Mouse (Mus musculus): ENCODE results near the gene Tesmin. TPM values are rescaled to one million over a fixed set of nuclear protein-coding genes. Genes with fewer than 3 reads are reported as not detected.

The Tesmin gene
- total RNA-seq, 2 experiments from 2014 or later = 1.2 to 1.4 TPM

DNA sequence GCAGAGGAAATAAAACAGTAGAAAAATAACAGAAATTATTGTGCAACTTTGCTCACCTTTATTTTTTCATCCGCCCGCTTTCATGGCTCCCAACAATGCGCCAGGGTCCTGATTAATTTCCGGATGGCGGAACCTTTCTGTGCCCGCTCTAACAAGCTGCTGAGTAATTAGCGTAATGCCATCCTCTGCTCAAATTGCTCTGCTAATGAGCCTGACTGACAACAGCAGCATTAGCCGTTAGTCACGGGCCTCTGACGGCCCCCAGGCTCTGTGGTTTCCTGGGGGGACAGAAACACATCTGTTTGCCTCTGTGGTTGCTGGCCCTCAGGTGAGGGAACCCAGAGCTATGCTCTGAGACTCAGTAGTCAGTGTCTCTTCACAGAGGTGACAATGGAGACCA lies 52.4 kb downstream of the Tesmin start:
- no peak for DNase-seq

DNA sequence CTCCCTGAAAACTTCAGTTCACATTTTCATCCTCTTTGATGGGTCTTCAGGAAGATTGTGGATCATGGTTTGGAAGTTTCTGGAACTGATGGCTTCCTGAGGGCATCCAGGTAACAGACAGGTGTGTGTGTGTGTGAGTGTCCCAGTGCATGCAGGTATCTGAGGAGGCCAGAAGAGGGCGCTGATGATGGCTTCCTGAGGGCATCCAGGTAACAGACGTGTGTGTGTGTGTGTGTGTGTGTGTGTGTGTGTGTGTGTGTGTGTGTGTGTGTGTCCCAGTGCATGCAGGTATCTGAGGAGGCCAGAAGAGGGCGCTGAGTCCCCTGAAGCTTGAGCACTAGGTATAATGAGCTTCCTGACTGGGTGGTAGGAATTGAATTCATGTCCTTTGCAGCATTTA lies 58.7 kb downstream of the Tesmin start:
- DNase-seq = no peak

DNA sequence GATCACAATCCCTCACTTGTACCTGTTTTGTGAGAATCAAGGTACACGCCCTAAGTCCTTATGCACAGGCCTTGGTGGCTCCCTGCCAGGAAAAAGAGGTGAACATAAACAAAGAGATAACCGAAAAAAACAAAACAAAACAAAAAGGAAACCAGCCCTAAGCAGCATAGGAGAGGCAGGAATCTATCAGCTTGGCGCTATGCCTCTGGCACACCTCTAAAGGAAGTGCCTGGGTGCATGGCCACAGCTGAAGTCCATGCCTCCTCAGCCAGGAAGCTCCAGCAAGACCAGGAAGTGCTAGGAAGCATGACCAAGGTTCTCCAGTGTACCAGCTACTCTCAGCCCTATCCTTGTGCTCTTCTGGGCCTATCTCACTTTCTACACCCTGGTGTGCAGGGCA lies 60.6 kb downstream of the Tesmin start:
- DNase-seq = no peak

DNA sequence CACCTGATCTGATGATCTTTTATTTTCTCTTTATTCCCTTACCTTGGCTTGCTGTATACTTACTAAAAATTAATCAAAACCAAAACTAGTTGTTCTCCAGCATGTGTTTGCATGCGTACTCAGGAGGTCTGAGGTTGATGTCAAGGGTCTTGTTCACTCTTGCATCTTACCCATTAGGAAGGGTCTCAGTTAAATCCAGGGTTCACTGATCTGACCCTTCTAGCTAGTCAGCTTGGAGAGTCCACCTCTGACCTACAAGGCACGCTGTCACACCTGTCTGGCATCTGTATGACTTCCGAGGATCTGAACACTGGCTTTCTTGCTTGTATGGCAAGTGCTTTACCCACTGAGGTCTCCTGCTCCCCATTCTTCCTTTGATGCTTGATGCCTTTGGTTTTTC lies 62.1 kb downstream of the Tesmin start:
- DNase-seq = no peak

DNA sequence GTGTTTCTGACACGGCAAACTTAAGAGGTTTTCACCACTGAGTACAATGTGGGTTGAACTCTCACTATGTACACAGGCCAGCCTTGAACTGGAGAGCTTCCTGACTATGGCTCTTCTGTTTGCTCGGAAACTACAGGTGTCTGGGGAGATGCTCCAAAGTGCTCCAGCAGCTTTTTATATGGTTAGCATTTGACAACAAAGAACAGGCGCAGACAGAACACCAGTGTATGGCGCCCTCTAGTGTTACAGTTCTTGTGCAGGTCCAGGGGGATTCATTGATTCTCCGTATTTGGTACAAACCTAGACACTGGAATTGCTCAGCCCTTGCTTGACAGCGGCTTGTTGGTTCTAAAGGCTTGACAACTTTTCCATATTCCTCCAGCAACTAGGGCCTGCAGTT lies 62.5 kb downstream of the Tesmin start:
- DNase-seq = peak; percentile 75

DNA sequence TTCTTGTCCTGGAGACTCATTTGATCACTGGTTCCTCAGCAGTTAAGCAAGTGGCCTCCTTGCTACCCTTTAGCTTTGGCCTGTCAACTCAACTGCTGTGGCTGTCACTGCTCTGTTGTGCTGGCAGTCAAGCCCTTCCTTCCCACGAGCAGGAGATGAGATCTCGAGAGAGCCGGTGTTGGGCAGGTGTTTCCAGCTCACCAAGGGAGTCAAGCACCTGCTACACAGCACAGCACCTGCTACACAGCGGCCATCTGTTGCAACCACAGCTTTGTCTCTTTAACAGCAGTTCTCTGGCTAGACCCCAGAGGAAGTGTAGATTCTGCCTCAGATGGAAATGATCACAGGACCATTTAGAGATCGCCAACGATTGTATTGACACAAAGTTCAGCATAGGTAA lies 63.0 kb downstream of the Tesmin start:
- DNase-seq = no peak

Other genes starting within 250 kb of the Tesmin start
- 10 to 100 TPM; 82.2 to 91.3 TPM for gene Mrpl21, start 106.0 kb upstream of the Tesmin start, total RNA-seq (2021)
- 1 to 10 TPM; 5.8 to 8.4 TPM for gene Ighmbp2, start 105.8 kb upstream of the Tesmin start, total RNA-seq (2021)
- gene Cpt1a, start 66.5 kb upstream of the Tesmin start, total RNA-seq (2021) = 100 to 1,000 TPM; 173 to 277 TPM
- 10 to 100 TPM; 15.8 to 18.0 TPM for gene Gal, start 25.7 kb downstream of the Tesmin start, total RNA-seq (2021)
- gene Ppp6r3, start 186.9 kb downstream of the Tesmin start, total RNA-seq (2021) = 10 to 100 TPM; 87.1 to 99.7 TPM

All from adrenal gland, postnatal 10 days (tissue).